Mouse (Mus musculus): ENCODE data around the gene Gnpnat1. TPM values are rescaled to one million over a fixed set of nuclear protein-coding genes. Genes with fewer than 3 reads are reported as not detected.
A peak's percentile ranks its signal among the peaks of the same experiment; 100 is the strongest.

Gnpnat1 gene
- polyA plus RNA-seq, 1 experiment = 3.6 TPM

DNA sequence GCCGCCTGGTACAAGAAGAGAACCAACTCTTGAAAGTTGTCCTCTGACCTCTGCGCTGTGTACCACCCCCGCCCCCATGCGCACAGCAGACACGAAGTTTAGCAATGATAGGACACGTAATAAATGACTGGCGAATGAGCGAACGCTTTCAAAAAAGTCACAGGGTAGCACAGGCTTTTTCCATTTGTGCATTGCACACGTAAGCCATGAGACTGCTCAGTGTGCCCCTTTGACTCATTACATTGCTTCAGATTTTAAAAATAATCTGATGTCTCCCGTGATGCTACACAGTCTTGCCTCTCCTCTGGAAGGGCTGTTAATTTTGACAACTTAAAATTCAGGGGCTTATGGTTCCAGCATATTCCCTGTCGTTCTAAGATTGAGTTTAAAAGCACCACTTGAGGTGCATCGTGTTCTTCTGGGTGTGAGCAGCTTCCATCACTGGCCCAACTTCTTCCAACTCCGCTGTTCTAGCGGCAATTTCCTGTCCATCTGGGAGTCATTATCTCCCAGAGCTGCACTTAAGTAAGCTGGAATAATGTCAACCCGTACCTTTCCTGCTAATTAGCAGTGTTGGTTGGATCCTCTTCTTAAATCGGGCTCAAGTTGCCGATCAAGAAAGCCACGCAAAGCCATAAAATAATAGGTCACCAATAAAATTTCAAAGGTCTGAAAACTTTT is 33.7 kb upstream of the Gnpnat1 start:
- Histone ChIP-seq H3K27me3 (ENCODE audit: control insufficient read depth, insufficient read depth, low read length) (no peaks in the 10 kb centered on the region), H3K36me3 (ENCODE audit: control insufficient read depth, insufficient read depth, low read length) (no peaks in the 10 kb centered on the region), H3K4me3 (ENCODE audit: control insufficient read depth, insufficient read depth, low read length) (no peak overlapping the region), H3K4me1 (replicated peaks; ENCODE audit: control insufficient read depth, insufficient read depth, low read length) (no peaks in the 10 kb centered on the region), H3K27ac (ENCODE audit: control insufficient read depth, insufficient read depth, low read length) (no peak overlapping the region)
- TF ChIP-seq CTCF (IDR thresholded peaks at IDR 0.05; ENCODE audit: borderline replicate concordance, control insufficient read depth, extremely low read depth, insufficient read depth, low read length, poor library complexity) (no peak), POLR2A (IDR thresholded peaks at IDR 0.05; ENCODE audit: control insufficient read depth, extremely low read depth, insufficient read depth, low read length, poor library complexity) (no peak)
- 79% methylated on average over 19 of the region's 19 CpGs for WGBS
- DNase-seq = no peak

DNA sequence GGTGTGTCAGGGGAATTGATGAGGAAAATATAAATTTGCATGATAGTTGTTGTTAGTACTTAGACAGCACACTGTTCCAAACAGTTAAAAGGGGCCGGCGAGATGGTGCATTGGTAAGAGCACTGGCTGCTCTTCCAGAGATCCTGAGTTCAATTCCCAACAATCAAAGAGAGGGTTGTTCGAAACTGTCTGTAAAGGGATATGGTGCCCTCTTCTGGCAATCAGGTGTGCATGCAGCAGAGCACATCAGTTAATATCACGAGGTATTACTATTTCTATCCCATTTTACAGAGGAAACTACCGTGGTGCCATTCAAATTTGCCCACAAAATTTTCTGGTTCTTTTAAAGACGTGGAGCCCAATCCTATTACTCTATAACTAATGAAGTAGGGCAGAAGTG is 29.5 kb upstream of the Gnpnat1 start:
- Histone ChIP-seq H3K4me3 (ENCODE audit: control insufficient read depth, insufficient read depth, low read length) (no peak overlapping the region), H3K36me3 (ENCODE audit: control insufficient read depth, insufficient read depth, low read length) (no peaks in the 10 kb centered on the region), H3K27ac (ENCODE audit: control insufficient read depth, insufficient read depth, low read length) (no peak overlapping the region), H3K27me3 (ENCODE audit: control insufficient read depth, insufficient read depth, low read length) (no peaks in the 10 kb centered on the region), H3K4me1 (replicated peaks; ENCODE audit: control insufficient read depth, insufficient read depth, low read length) (no peaks in the 10 kb centered on the region)
- TF ChIP-seq CTCF (IDR thresholded peaks at IDR 0.05; ENCODE audit: borderline replicate concordance, control insufficient read depth, extremely low read depth, insufficient read depth, low read length, poor library complexity) (no peak), POLR2A (IDR thresholded peaks at IDR 0.05; ENCODE audit: control insufficient read depth, extremely low read depth, insufficient read depth, low read length, poor library complexity) (no peak)
- no peak for DNase-seq
- WGBS = 70% methylated on average over 6 of the region's 6 CpGs

DNA sequence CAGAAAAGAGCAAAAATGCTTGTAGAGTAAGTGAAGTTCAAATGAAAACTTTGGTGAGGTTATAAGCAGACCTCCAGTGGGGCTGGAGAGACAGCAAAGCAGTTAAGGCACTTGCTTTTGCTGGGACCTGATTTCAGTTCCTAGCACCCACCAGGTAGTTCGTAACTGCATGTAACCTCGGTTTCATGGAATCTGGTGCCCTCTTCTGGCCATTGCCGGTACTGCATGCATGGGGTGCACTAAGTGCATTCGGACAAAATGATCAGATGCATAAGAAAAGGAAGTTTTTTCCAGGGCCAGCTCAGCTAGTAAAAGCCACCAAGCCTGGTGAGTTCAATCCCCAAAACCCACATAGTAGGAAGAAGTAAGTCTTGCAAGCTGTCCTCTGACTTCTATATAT is 27.3 kb upstream of the Gnpnat1 start:
- TF ChIP-seq POLR2A (IDR thresholded peaks at IDR 0.05; ENCODE audit: control insufficient read depth, extremely low read depth, insufficient read depth, low read length, poor library complexity) (no peak), CTCF (IDR thresholded peaks at IDR 0.05; ENCODE audit: borderline replicate concordance, control insufficient read depth, extremely low read depth, insufficient read depth, low read length, poor library complexity) (peak; percentile 44; the same call in 1 of the 2 replicates)
- peak; percentile 28 for DNase-seq
- H3K4me3 ChIP-seq (ENCODE audit: control insufficient read depth, insufficient read depth, low read length) = no peak overlapping the region

DNA sequence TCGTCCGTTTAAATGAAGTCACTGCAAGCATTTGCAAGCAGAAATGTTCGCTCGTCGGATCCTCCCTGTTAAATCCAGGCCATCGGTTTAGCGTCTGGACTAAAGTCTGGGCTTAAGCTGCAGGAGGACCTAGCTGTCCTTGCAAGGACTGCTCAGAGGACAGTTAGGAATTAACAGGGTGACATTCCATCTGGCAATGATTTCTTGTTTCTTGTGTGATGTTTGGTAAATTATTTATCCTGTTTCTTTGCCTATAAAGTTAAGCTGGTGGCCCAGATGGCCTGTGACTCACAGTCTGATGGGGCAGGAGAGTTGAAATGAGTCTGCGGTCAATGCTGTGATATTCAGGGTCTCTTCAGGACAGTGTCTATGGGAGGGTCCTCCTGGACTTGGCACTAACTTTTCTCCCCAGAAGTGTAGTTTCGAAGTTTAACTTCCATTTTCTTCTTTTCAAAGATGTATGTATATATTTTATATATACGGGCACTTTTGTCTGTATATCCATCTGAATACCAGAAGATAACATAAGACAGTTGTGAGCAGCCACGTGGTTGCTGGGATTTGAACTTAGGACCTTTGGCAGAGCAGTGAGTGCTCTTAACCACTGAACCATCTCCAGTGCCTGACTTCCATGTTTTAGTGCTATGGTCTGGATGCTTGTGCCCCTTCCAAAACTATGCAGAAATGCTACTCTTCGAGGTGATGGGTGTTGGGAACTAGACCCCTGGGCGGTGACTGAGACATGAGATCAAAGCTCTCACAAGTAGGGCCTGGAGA is 25.5 kb upstream of the Gnpnat1 start:
- Histone ChIP-seq H3K27ac (ENCODE audit: control insufficient read depth, insufficient read depth, low read length) (no peak overlapping the region), H3K36me3 (ENCODE audit: control insufficient read depth, insufficient read depth, low read length) (no peaks in the 10 kb centered on the region), H3K4me1 (replicated peaks; ENCODE audit: control insufficient read depth, insufficient read depth, low read length) (no peaks in the 10 kb centered on the region), H3K4me3 (ENCODE audit: control insufficient read depth, insufficient read depth, low read length) (no peak overlapping the region), H3K27me3 (ENCODE audit: control insufficient read depth, insufficient read depth, low read length) (no peaks in the 10 kb centered on the region)
- TF ChIP-seq CTCF (IDR thresholded peaks at IDR 0.05; ENCODE audit: borderline replicate concordance, control insufficient read depth, extremely low read depth, insufficient read depth, low read length, poor library complexity) (no peak), POLR2A (IDR thresholded peaks at IDR 0.05; ENCODE audit: control insufficient read depth, extremely low read depth, insufficient read depth, low read length, poor library complexity) (no peak)
- DNase-seq = no peak
- 95% methylated on average over 13 of the region's 13 CpGs for WGBS

More for the DNA sequence above, 27.3 kb upstream of the Gnpnat1 start:
- Histone ChIP-seq H3K36me3 (ENCODE audit: control insufficient read depth, insufficient read depth, low read length) (no peaks in the 10 kb centered on the region), H3K4me1 (replicated peaks; ENCODE audit: control insufficient read depth, insufficient read depth, low read length) (no peaks in the 10 kb centered on the region), H3K27me3 (ENCODE audit: control insufficient read depth, insufficient read depth, low read length) (no peaks in the 10 kb centered on the region), H3K27ac (ENCODE audit: control insufficient read depth, insufficient read depth, low read length) (no peak overlapping the region)
- 74% methylated on average over 4 of the region's 4 CpGs for WGBS

DNA sequence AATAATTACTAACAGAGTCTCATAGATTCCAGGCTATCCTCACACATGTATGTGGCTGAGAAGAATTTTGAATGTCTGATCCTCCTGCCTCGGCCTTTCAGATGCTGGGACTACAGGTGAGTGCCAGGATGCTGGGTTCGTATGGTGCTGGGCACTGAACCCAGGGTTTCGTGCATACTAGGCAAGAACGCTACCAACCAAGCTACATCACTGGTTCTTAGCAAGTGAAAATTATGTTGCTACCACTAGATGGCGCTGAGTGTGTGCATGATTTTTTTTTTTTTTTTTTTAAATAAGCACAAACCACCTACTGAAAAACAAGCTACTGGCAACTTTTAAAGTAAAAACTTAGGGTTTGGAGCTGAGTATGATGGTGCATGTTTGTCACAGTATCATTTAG is 18.5 kb upstream of the Gnpnat1 start:
- no peaks in the 10 kb centered on the region for H3K4me1 ChIP-seq (replicated peaks; ENCODE audit: control insufficient read depth, insufficient read depth, low read length)
- no peak overlapping the region for H3K27ac ChIP-seq (ENCODE audit: control insufficient read depth, insufficient read depth, low read length)
- 11% methylated on average over 5 of the region's 5 CpGs for WGBS
- TF ChIP-seq CTCF (IDR thresholded peaks at IDR 0.05; ENCODE audit: borderline replicate concordance, control insufficient read depth, extremely low read depth, insufficient read depth, low read length, poor library complexity) = no peak
- TF ChIP-seq POLR2A (IDR thresholded peaks at IDR 0.05; ENCODE audit: control insufficient read depth, extremely low read depth, insufficient read depth, low read length, poor library complexity) = no peak
- H3K27me3 ChIP-seq (ENCODE audit: control insufficient read depth, insufficient read depth, low read length) = no peaks in the 10 kb centered on the region
- no peak for DNase-seq
- no peak overlapping the region for H3K4me3 ChIP-seq (ENCODE audit: control insufficient read depth, insufficient read depth, low read length)
- H3K36me3 ChIP-seq (ENCODE audit: control insufficient read depth, insufficient read depth, low read length) = no peaks in the 10 kb centered on the region

DNA sequence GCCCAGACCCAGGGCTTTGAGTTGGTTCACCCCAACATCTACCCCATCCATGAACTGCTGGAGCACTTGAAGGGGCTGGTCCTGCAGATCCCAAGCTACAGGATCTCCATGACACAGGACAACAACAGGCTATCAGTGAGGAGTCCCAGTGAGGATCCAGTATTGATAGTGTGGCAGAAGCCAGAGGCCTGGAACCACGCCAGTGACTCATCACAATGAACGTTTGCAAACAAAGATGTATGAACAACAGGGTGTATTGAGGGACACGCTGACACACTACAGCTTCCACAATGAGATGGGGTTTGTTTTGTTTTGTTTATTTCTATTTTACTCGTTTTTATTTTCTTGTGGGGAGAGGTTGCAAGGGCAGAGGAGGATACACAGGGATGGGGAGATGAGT is 17.7 kb upstream of the Gnpnat1 start:
- no peak for DNase-seq
- 67% methylated on average over 4 of the region's 4 CpGs for WGBS
- no peak for TF ChIP-seq POLR2A (IDR thresholded peaks at IDR 0.05; ENCODE audit: control insufficient read depth, extremely low read depth, insufficient read depth, low read length, poor library complexity)
- no peak for TF ChIP-seq CTCF (IDR thresholded peaks at IDR 0.05; ENCODE audit: borderline replicate concordance, control insufficient read depth, extremely low read depth, insufficient read depth, low read length, poor library complexity)
- no peak overlapping the region for H3K4me3 ChIP-seq (ENCODE audit: control insufficient read depth, insufficient read depth, low read length)
- H3K36me3 ChIP-seq (ENCODE audit: control insufficient read depth, insufficient read depth, low read length) = no peaks in the 10 kb centered on the region
- no peak overlapping the region for H3K27ac ChIP-seq (ENCODE audit: control insufficient read depth, insufficient read depth, low read length)
- no peaks in the 10 kb centered on the region for H3K4me1 ChIP-seq (replicated peaks; ENCODE audit: control insufficient read depth, insufficient read depth, low read length)
- H3K27me3 ChIP-seq (ENCODE audit: control insufficient read depth, insufficient read depth, low read length) = no peaks in the 10 kb centered on the region
